Mouse (Mus musculus) cortical plate, adult 2 months (tissue): ENCODE measurements around the gene Cdip1.

ENCODE experiments used
- CTCF ChIP-seq: fragments of 200-500 bp; IDR thresholded peaks from 2 replicates; pipeline ENCODE4 v1.5.1; 2011; ENCODE audit warnings: mild to moderate bottlenecking, control low read depth, low read length; ENCODE audit not compliant: insufficient read depth; ENCODE audit errors: extremely low read depth
- POLR2A ChIP-seq: fragments of 200-500 bp; IDR thresholded peaks from 2 replicates; pipeline ENCODE4 v1.6.1; 2011; ENCODE audit warnings: mild to moderate bottlenecking, low read length, control low read depth; ENCODE audit not compliant: insufficient read depth; ENCODE audit errors: extremely low read depth

- no peak for TF ChIP-seq POLR2A
- no peak for TF ChIP-seq CTCF
These were observed 67.2 kb downstream of the Cdip1 start for GRCm38 (mm10) chr16:4722915-4723209.
